Mouse (Mus musculus): ENCODE results near the gene Gm4631.
"Not testable (repeated sequence)": the region's sequence is repeated elsewhere in the genome, so short reads cannot be mapped to it uniquely, and the experiment has no call there.

The Gm4631 gene

GRCm38 (mm10) chr2:175338097-175338496, at the start of gene Gm4631:
Gm4631 (minus strand) TSS chr2:175338197.
- DNase-seq (ENCODE audit: low read depth, low spot score), result not testable (repeated sequence)

DNA sequence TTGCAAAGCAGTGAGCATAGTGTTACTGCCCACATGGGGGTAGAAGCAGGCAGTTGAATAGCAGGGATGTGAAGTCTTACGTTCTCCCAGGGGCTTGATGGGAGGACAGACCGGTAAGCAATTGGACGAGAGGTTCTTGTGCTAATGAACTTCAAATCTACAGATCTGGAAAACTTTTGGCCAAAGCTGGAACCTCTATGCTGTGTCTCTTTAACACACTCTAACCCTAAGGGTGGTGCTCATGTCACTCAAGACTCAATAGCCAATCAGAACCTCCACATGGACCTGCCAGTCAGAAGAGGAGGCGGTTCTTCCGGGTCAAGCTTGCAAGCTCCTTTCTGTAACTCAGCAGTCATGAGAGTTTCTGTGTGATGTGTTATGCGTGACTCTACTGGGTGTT, 34.1 kb upstream of the Gm4631 start, which contains the start of gene Zfp968:
TSS of gene Zfp968 (plus strand) at position 301 of the 400 bp plus-strand sequence.
- DNase-seq (ENCODE audit: low read depth, low spot score), result not testable (repeated sequence)

DNA sequence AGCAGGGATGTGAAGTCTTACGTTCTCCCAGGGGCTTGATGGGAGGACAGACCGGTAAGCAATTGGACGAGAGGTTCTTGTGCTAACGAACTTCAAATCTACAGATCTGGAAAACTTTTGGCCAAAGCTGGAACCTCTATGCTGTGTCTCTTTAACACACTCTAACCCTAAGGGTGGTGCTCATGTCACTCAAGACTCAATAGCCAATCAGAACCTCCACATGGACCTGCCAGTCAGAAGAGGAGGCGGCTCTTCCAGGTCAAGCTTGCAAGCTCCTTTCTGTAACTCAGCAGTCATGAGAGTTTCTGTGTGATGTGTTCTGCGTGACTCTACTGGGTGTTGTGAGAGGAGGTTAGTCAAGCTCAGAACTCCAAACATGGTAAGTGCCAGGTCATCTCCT, 63.2 kb downstream of the Gm4631 start, which contains the start of gene Gm14440:
TSS of gene Gm14440 (plus strand) at position 301 of the 400 bp plus-strand sequence.
- not testable (repeated sequence) for DNase-seq (ENCODE audit: low read depth, low spot score)
